ENCODE assay signal across 17 mouse cellular contexts in the genomic region with DNA sequence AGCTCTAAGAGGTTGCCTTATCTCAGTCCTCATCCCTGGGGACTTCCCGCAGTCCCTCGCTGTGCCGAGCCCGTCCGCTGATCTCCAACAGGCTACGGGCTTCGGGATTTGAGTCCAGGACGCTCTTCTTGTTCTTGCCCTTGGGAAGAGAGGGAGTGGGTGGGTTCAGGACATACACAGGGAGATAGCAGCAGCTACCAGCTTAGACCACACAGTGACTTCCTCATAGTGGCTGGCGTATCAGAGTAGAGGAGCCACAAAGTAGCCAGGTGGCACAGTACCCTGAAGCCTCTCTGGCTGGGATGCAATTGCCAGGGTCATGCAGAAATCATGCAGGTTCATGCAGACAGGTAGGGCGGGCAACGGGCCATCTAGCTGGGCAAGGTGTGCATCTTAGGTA.
"Had no signal": no experiment of that assay in that cellular context is flagged by ENCODE, and none has a peak within 500 bp of the region (broad histone marks: within the 10 kb centered on the region; RNA-seq: fewer than 3 reads in every experiment).

No protein-coding gene starts in this region.

- H3K4me1 ChIP-seq: neural tube, embryonic 15.5 days had no signal

- H3K27ac ChIP-seq: neural tube, embryonic 12.5 days; neural tube, embryonic 13.5 days; neural tube, embryonic 15.5 days; stomach, embryonic 15.5 days; stomach, postnatal 0 days had no signal

- H3K4me3 ChIP-seq: neural tube, embryonic 12.5 days; neural tube, embryonic 13.5 days; neural tube, embryonic 15.5 days; stomach, embryonic 15.5 days had no signal

- H3K27me3 ChIP-seq: neural tube, embryonic 12.5 days; neural tube, embryonic 13.5 days; neural tube, embryonic 15.5 days; stomach, embryonic 15.5 days had no signal

- DNase-seq: retina, postnatal 1 day; right cerebral cortex, adult 18-20 months; right cerebral cortex, postnatal 14 days; right cerebral cortex, postnatal 25 days; right cerebral cortex, postnatal 4 days; spleen, adult 18-20 months; thymus, adult 18-20 months; thymus, adult 2 months; thymus, postnatal 14 days; thymus, postnatal 25 days; thymus, postnatal 36 days; thymus, postnatal 4 days had no signal

- H3K9me3 ChIP-seq: neural tube, embryonic 12.5 days; neural tube, embryonic 13.5 days; neural tube, embryonic 15.5 days; stomach, embryonic 15.5 days had no signal

- H3K9ac ChIP-seq: neural tube, embryonic 12.5 days; neural tube, embryonic 13.5 days; neural tube, embryonic 15.5 days; stomach, embryonic 15.5 days had no signal
